Mouse (Mus musculus) liver, postnatal 0 days (tissue): Measurements from ENCODE around the gene A930002H24Rik.
"Not testable (repeated sequence)": the region's sequence is repeated elsewhere in the genome, so short reads cannot be mapped to it uniquely, and the experiment has no call there.

Source experiments
- CTCF ChIP-seq: sonication (generic); IDR thresholded peaks from 2 replicates; pipeline ENCODE4 v1.5.1; 2016; ENCODE audit warnings: antibody characterized with exemption, low read depth
- EP300 ChIP-seq: IDR thresholded peaks from 2 replicates; pipeline ENCODE4 v1.6.1; 2016; ENCODE audit warnings: antibody characterized with exemption, low read depth, mild to moderate bottlenecking

DNA sequence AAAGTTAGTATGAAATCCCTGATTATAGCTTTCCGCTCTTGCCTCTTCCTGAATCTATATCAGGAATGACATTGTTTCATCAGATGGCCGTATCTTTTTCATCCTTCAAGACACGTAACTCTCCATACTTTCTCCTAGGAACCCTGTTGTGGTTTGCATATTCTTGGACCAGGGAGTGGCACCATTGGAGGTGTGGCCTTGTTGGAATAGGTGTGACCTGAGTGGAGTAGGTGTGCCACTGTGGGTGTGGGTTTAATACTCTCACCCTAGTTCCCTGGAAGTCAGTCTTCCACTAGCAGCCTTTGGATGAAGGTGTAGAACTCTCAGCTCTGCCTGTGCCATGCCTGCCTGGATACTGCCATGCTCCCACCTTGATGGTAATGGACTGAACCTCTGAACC is 17.8 kb downstream of the A930002H24Rik start:
- not testable (repeated sequence) for TF ChIP-seq CTCF, EP300
